Comparison of ENCODE assay signal across 17 mouse cellular contexts in genomic region chr3:136782058-136782457, GRCm38 (mm10).
"Had no signal": no experiment of that assay in that cellular context is flagged by ENCODE, and none has a peak within 500 bp of the region (broad histone marks: within the 10 kb centered on the region; RNA-seq: fewer than 3 reads in every experiment).

No protein-coding gene starts in this region.

- H3K36me3 ChIP-seq: liver, embryonic 13.5 days; liver, embryonic 15.5 days; midbrain, embryonic 13.5 days; midbrain, embryonic 15.5 days; neural tube, embryonic 12.5 days; stomach, embryonic 15.5 days had no signal

- H3K27me3 ChIP-seq: liver, embryonic 13.5 days; liver, embryonic 15.5 days; megakaryocyte, embryonic 14.5 days; midbrain, embryonic 13.5 days; midbrain, embryonic 15.5 days; neural tube, embryonic 12.5 days; stomach, embryonic 15.5 days had no signal

- H3K4me1 ChIP-seq: liver, embryonic 13.5 days; liver, embryonic 15.5 days; midbrain, embryonic 13.5 days; midbrain, embryonic 15.5 days; neural tube, embryonic 12.5 days; stomach, embryonic 15.5 days had no signal

- H3K9ac ChIP-seq: liver, embryonic 13.5 days; liver, embryonic 15.5 days; liver, postnatal 0 days; lung, embryonic 14.5 days; midbrain, embryonic 13.5 days; midbrain, embryonic 15.5 days; neural tube, embryonic 12.5 days; stomach, embryonic 15.5 days had no signal

- H3K9me3 ChIP-seq: liver, embryonic 13.5 days; liver, embryonic 15.5 days; megakaryocyte, embryonic 14.5 days; midbrain, embryonic 13.5 days; midbrain, embryonic 15.5 days; neural tube, embryonic 12.5 days; stomach, embryonic 15.5 days had no signal

- H3K4me3 ChIP-seq: liver, embryonic 13.5 days; liver, embryonic 15.5 days; megakaryocyte, embryonic 14.5 days; midbrain, embryonic 13.5 days; midbrain, embryonic 15.5 days; neural tube, embryonic 12.5 days; stomach, embryonic 15.5 days had no signal

- H3K27ac ChIP-seq: liver, embryonic 13.5 days; liver, embryonic 15.5 days; macrophage; midbrain, embryonic 13.5 days; midbrain, embryonic 15.5 days; neural tube, embryonic 12.5 days; stomach, embryonic 15.5 days; stomach, postnatal 0 days had no signal

- H3K4me2 ChIP-seq: liver, embryonic 11.5 days; liver, embryonic 13.5 days; liver, embryonic 15.5 days; lung, embryonic 14.5 days; midbrain, embryonic 11.5 days; midbrain, embryonic 13.5 days; midbrain, embryonic 15.5 days; neural tube, embryonic 12.5 days; stomach, embryonic 15.5 days had no signal

- DNase-seq: liver, embryonic 13.5 days; liver, postnatal 0 days; lung, embryonic 14.5 days; right cerebral cortex, postnatal 14 days; thymus, adult 2 months; thymus, postnatal 25 days; thymus, postnatal 4 days had no signal

- ATAC-seq: liver, postnatal 0 days; midbrain, embryonic 13.5 days; midbrain, embryonic 15.5 days had no signal
